Mouse (Mus musculus): ENCODE measurements around the gene Slc25a34.

GRCm38 (mm10) chr4:141623037-141623436 lies 584 bp downstream of the Slc25a34 start:
- no peak for TF ChIP-seq POLR2A (IDR thresholded peaks at IDR 0.05; ENCODE audit: borderline replicate concordance, control insufficient read depth, low read depth, low read length)
- no peak for TF ChIP-seq CTCF (IDR thresholded peaks at IDR 0.05; ENCODE audit: control insufficient read depth, insufficient read depth, low read length)

Data from bone marrow, adult 2 months (tissue).